8 mouse cellular contexts compared by ENCODE assay signal in genomic region chr12:113163561-113164006, GRCm38 (mm10). TPM values are rescaled to one million over a fixed set of nuclear protein-coding genes. Genes with fewer than 3 reads are reported as not detected.
DNase-seq lines count a peak whose midpoint lies in the region; ATAC-seq and TF ChIP-seq lines count a peak whose summit lies in the region.
"Had no signal": no experiment of that assay in that cellular context is flagged by ENCODE, and none has a peak within 500 bp of the region (broad histone marks: within the 10 kb centered on the region; RNA-seq: fewer than 3 reads in every experiment).

No protein-coding gene starts in this region.

- H3K9ac ChIP-seq in midbrain, embryonic 15.5 days = no peak overlapping the region

- WGBS in embryonic facial prominence, embryonic 10.5 days = 51% methylated on average over 11 of the region's 11 CpGs
- WGBS in midbrain, embryonic 15.5 days = 68% methylated on average over 11 of the region's 11 CpGs

- H3K4me2 ChIP-seq in midbrain, embryonic 15.5 days = no peak overlapping the region

- no peak for TF ChIP-seq CTCF in left cerebral cortex, adult 2 months (IDR thresholded peaks at IDR 0.05)

- H3K9me3 ChIP-seq in embryonic facial prominence, embryonic 10.5 days = no peaks in the 10 kb centered on the region
- no peaks in the 10 kb centered on the region for H3K9me3 ChIP-seq in midbrain, embryonic 15.5 days

- DNase-seq in left cerebral cortex, adult 2 months (ENCODE audit: extremely low spot score in 1 of 2, low spot score in 2 of 2) = no peak
- DNase-seq in left cerebral cortex, adult 18-20 months (ENCODE audit: low spot score in 2 of 2) = no peak
- peak; percentile 58 for DNase-seq in embryonic facial prominence, embryonic 10.5 days (ENCODE audit: low spot score)
- no peak for DNase-seq in ovary, adult 18-20 months (ENCODE audit: low spot score)
- no peak for DNase-seq in right cerebral cortex, adult 18-20 months
- DNase-seq: lung, adult 18-20 months had no signal

- peak overlapping the region; percentile 64 for H3K27ac ChIP-seq in left cerebral cortex, adult 2 months
- H3K27ac ChIP-seq in embryonic facial prominence, embryonic 10.5 days (replicated peaks) = peak overlapping the region; percentile 71
- peak overlapping the region; percentile 75 for H3K27ac ChIP-seq in midbrain, embryonic 15.5 days

- no peaks in the 10 kb centered on the region for H3K27me3 ChIP-seq in embryonic facial prominence, embryonic 10.5 days (replicated peaks; ENCODE audit: low read depth, poor library complexity, severe bottlenecking)
- H3K27me3 ChIP-seq in midbrain, embryonic 15.5 days (replicated peaks) = no peaks in the 10 kb centered on the region

- H3K4me3 ChIP-seq in left cerebral cortex, adult 2 months = no peak overlapping the region
- H3K4me3 ChIP-seq in embryonic facial prominence, embryonic 10.5 days = no peak overlapping the region
- H3K4me3 ChIP-seq in midbrain, embryonic 15.5 days = no peak overlapping the region

- H3K36me3 ChIP-seq in embryonic facial prominence, embryonic 10.5 days (replicated peaks) = peaks cover 56% of the 10 kb centered on the region
- H3K36me3 ChIP-seq in midbrain, embryonic 15.5 days (replicated peaks) = no peaks in the 10 kb centered on the region

- intact Hi-C loops in left cerebral cortex, adult 2 months (cut with DNase I) = no loop called here

- peaks cover 17% of the 10 kb centered on the region for H3K4me1 ChIP-seq in embryonic facial prominence, embryonic 10.5 days
- H3K4me1 ChIP-seq in midbrain, embryonic 15.5 days = no peaks in the 10 kb centered on the region

- ATAC-seq in granulocyte monocyte progenitor cell, adult 5-6 weeks (replicated peaks; ENCODE audit: poor library complexity, severe bottlenecking) = peak; percentile 20
- peak; percentile 78 for ATAC-seq in midbrain, embryonic 15.5 days (replicated peaks)

RNA-seq across cellular contexts. Expression of gene Tedc1, which starts 7.4 kb away (rescaled TPM):
- total RNA-seq in left cerebral cortex, adult 2 months (2021) = 1 to 10 TPM; 1.7 to 2.2 TPM
- total RNA-seq in left cerebral cortex, adult 18-20 months (2021) = 1 to 10 TPM in 1 of 2 experiments, under 1 TPM in 1; 1.00 to 1.4 TPM
- polyA plus RNA-seq in embryonic facial prominence, embryonic 10.5 days (2016; fragmentation: Nextera tagmentation; extraction: Ambion mirVana) = 57.5 and 59.4 TPM in 2 replicates
- 6.5 and 11.1 TPM in 2 replicates for total RNA-seq in granulocyte monocyte progenitor cell, adult 5-6 weeks (2014; fragmentation: Nextera tagmentation)
- total RNA-seq in granulocyte monocyte progenitor cell, adult 5-6 weeks (2017) = 6.1 and 22.6 TPM in 2 replicates
- 12.7 and 16.3 TPM in 2 replicates for polyA plus RNA-seq in midbrain, embryonic 15.5 days (2015; fragmentation: Nextera tagmentation; extraction: Ambion mirVana)

RNA-seq across cellular contexts. Expression of gene Crip1, which starts 17.5 kb away (rescaled TPM):
- total RNA-seq in left cerebral cortex, adult 2 months (2021) = 10 to 100 TPM; 14.4 to 15.0 TPM
- 10 to 100 TPM; 14.3 to 15.9 TPM for total RNA-seq in left cerebral cortex, adult 18-20 months (2021)
- polyA plus RNA-seq in embryonic facial prominence, embryonic 10.5 days (2016; fragmentation: Nextera tagmentation; extraction: Ambion mirVana) = 53.6 and 57.1 TPM in 2 replicates
- total RNA-seq in granulocyte monocyte progenitor cell, adult 5-6 weeks (2014; fragmentation: Nextera tagmentation) = 161 and 242 TPM in 2 replicates
- total RNA-seq in granulocyte monocyte progenitor cell, adult 5-6 weeks (2017) = 84.6 and 103 TPM in 2 replicates
- polyA plus RNA-seq in midbrain, embryonic 15.5 days (2015; fragmentation: Nextera tagmentation; extraction: Ambion mirVana) = 23.7 and 27.3 TPM in 2 replicates

RNA-seq across cellular contexts. Expression of gene Tmem121, which starts 22.1 kb away (rescaled TPM):
- 10 to 100 TPM; 27.8 to 28.6 TPM for total RNA-seq in left cerebral cortex, adult 2 months (2021)
- total RNA-seq in left cerebral cortex, adult 18-20 months (2021) = 10 to 100 TPM; 25.5 to 27.5 TPM
- 11.4 and 12.1 TPM in 2 replicates for polyA plus RNA-seq in embryonic facial prominence, embryonic 10.5 days (2016; fragmentation: Nextera tagmentation; extraction: Ambion mirVana)
- total RNA-seq in granulocyte monocyte progenitor cell, adult 5-6 weeks (2014; fragmentation: Nextera tagmentation) = 0.17 TPM in 1 of 2 replicates, not detected in the other
- total RNA-seq in granulocyte monocyte progenitor cell, adult 5-6 weeks (2017) = not detected in 2 replicates
- polyA plus RNA-seq in midbrain, embryonic 15.5 days (2015; fragmentation: Nextera tagmentation; extraction: Ambion mirVana) = 44.9 and 50.6 TPM in 2 replicates

RNA-seq across cellular contexts. Expression of gene Crip2, which starts 23.5 kb away (rescaled TPM):
- total RNA-seq in left cerebral cortex, adult 2 months (2021) = 100 to 1,000 TPM; 143 to 148 TPM
- 100 to 1,000 TPM; 142 to 162 TPM for total RNA-seq in left cerebral cortex, adult 18-20 months (2021)
- polyA plus RNA-seq in embryonic facial prominence, embryonic 10.5 days (2016; fragmentation: Nextera tagmentation; extraction: Ambion mirVana) = 91.8 and 96.4 TPM in 2 replicates
- total RNA-seq in granulocyte monocyte progenitor cell, adult 5-6 weeks (2014; fragmentation: Nextera tagmentation) = not detected in 2 replicates
- 0.46 TPM in 1 of 2 replicates, not detected in the other for total RNA-seq in granulocyte monocyte progenitor cell, adult 5-6 weeks (2017)
- polyA plus RNA-seq in midbrain, embryonic 15.5 days (2015; fragmentation: Nextera tagmentation; extraction: Ambion mirVana) = 370 and 393 TPM in 2 replicates

Comparison
In these comparisons a context has a peak if more than half of its experiments do, and no peak if none do; other contexts are left out.
1. RNA of gene Crip1, which starts 17.5 kb away (total RNA-seq): 84.6 to 242 TPM in granulocyte monocyte progenitor cell, adult 5-6 weeks; 14.3 to 15.9 TPM in left cerebral cortex, adult 18-20 months and 14.4 to 15.0 TPM in left cerebral cortex, adult 2 months; every median in the first group is over 4 times any median in the second.
2. RNA of gene Tmem121, which starts 22.1 kb away (total RNA-seq): 27.8 to 28.6 TPM in left cerebral cortex, adult 2 months and 25.5 to 27.5 TPM in left cerebral cortex, adult 18-20 months; 0.17 TPM in granulocyte monocyte progenitor cell, adult 5-6 weeks; every median in the first group is over 10 times any median in the second.
3. Peak in every context shown above with its lines, with median percentiles within 50 percentile points of each other: H3K27ac ChIP-seq.